Mouse (Mus musculus) E14TG2a.4 (cell line): ENCODE measurements at regions not wholly inside any gene's neighbourhood (a gene's known extent, or its start where the extent isn't known, plus 50 kb on each side); places are given as distances from the start of the nearest gene placed in this dataset.

Experiments
- CTCF ChIP-seq: conservative IDR thresholded peaks from 2 replicates; pipeline ENCODE4 v1.5.1; 2014; ENCODE audit warnings: low read length
- NANOG ChIP-seq: IDR thresholded peaks from 2 replicates; pipeline ENCODE4 v1.6.1; 2014; ENCODE audit warnings: borderline replicate concordance, low read length, mixed read lengths
- POU5F1 ChIP-seq: IDR thresholded peaks from 2 replicates; pipeline ENCODE4 v1.6.1; 2014; ENCODE audit warnings: low read length, borderline replicate concordance

GRCm38 (mm10) chr4:94356982-94357381 lies 199.4 kb upstream of the Gm10306 start:
- TF ChIP-seq CTCF (no peak), POU5F1 (no peak), NANOG (no peak)
